Mouse (Mus musculus): ENCODE measurements around the gene Palm2. TPM values are rescaled to one million over a fixed set of nuclear protein-coding genes. Genes with fewer than 3 reads are reported as not detected.

The Palm2 gene
- polyA plus RNA-seq, 1 experiment from 2014 or later: 5.8 TPM

- ATAC-seq (replicated peaks): no peak
- 79% methylated on average over 11 of the region's 11 CpGs for WGBS
Observed at GRCm38 (mm10) chr4:57730801-57731598, 297.0 kb downstream of the Palm2 start.

GRCm38 (mm10) chr4:57732351-57732750 is 298.3 kb downstream of the Palm2 start:
- H3K4me3 ChIP-seq: no peak overlapping the region
- ATAC-seq (replicated peaks): no peak
- WGBS: 85% methylated on average over 5 of the region's 5 CpGs
- H3K4me2 ChIP-seq (replicated peaks): no peak overlapping the region
- no peaks in the 10 kb centered on the region for H3K36me3 ChIP-seq
- H3K9ac ChIP-seq (replicated peaks): no peak overlapping the region
- no peak overlapping the region for H3K27ac ChIP-seq (replicated peaks)
- no peaks in the 10 kb centered on the region for H3K27me3 ChIP-seq
- no peaks in the 10 kb centered on the region for H3K9me3 ChIP-seq
- H3K4me1 ChIP-seq: no peaks in the 10 kb centered on the region

More at GRCm38 (mm10) chr4:57730801-57731598, 297.0 kb downstream of the Palm2 start:
- Histone ChIP-seq H3K9me3 (no peaks in the 10 kb centered on the region), H3K36me3 (no peaks in the 10 kb centered on the region), H3K27ac (replicated peaks) (no peak overlapping the region), H3K9ac (replicated peaks) (no peak overlapping the region), H3K4me2 (replicated peaks) (no peak overlapping the region), H3K4me1 (no peaks in the 10 kb centered on the region), H3K4me3 (no peak overlapping the region), H3K27me3 (no peaks in the 10 kb centered on the region)

- no peak for ATAC-seq (replicated peaks)
- H3K9me3 ChIP-seq: no peaks in the 10 kb centered on the region
- H3K27me3 ChIP-seq: no peaks in the 10 kb centered on the region
- H3K9ac ChIP-seq (replicated peaks): no peak overlapping the region
- H3K27ac ChIP-seq (replicated peaks): no peak overlapping the region
- WGBS: 70% methylated on average over 3 of the region's 3 CpGs
- no peak overlapping the region for H3K4me2 ChIP-seq (replicated peaks)
- H3K36me3 ChIP-seq: no peaks in the 10 kb centered on the region
- H3K4me1 ChIP-seq: 0 out of 2 replicates have a peak, but pooled peaks cover under 1% of the 10 kb centered on the region
- H3K4me3 ChIP-seq: no peak overlapping the region
Observed at GRCm38 (mm10) chr4:57733445-57733844, 299.4 kb downstream of the Palm2 start.

GRCm38 (mm10) chr4:57735426-57735825 is 301.4 kb downstream of the Palm2 start:
- H3K4me3 ChIP-seq: no peak overlapping the region
- H3K27ac ChIP-seq (replicated peaks): no peak overlapping the region
- no peak overlapping the region for H3K9ac ChIP-seq (replicated peaks)
- no peaks in the 10 kb centered on the region for H3K9me3 ChIP-seq
- peaks cover 9% of the 10 kb centered on the region for H3K4me1 ChIP-seq
- 93% methylated on average over 5 of the region's 5 CpGs for WGBS
- H3K36me3 ChIP-seq: no peaks in the 10 kb centered on the region
- no peak overlapping the region for H3K4me2 ChIP-seq (replicated peaks)
- no peaks in the 10 kb centered on the region for H3K27me3 ChIP-seq
- ATAC-seq (replicated peaks): no peak

- Histone ChIP-seq H3K27ac (replicated peaks) (no peak overlapping the region), H3K9me3 (no peaks in the 10 kb centered on the region), H3K27me3 (no peaks in the 10 kb centered on the region), H3K4me3 (no peak overlapping the region), H3K9ac (replicated peaks) (no peak overlapping the region), H3K36me3 (no peaks in the 10 kb centered on the region), H3K4me2 (replicated peaks) (no peak overlapping the region), H3K4me1 (peaks cover 9% of the 10 kb centered on the region)
- 7% methylated on average over 8 of the region's 8 CpGs for WGBS
- ATAC-seq (replicated peaks): no peak
Observed at GRCm38 (mm10) chr4:57738856-57739552, 305.0 kb downstream of the Palm2 start.

GRCm38 (mm10) chr4:57743325-57743929 is 309.4 kb downstream of the Palm2 start:
- H3K9me3 ChIP-seq: no peaks in the 10 kb centered on the region
- no peaks in the 10 kb centered on the region for H3K36me3 ChIP-seq
- no peak overlapping the region for H3K9ac ChIP-seq (replicated peaks)
- H3K4me1 ChIP-seq: peaks cover 9% of the 10 kb centered on the region
- no peak overlapping the region for H3K4me2 ChIP-seq (replicated peaks)
- no peaks in the 10 kb centered on the region for H3K27me3 ChIP-seq
- no peak for ATAC-seq (replicated peaks)
- WGBS: 82% methylated on average over 11 of the region's 11 CpGs
- no peak overlapping the region for H3K4me3 ChIP-seq
- H3K27ac ChIP-seq (replicated peaks): no peak overlapping the region

GRCm38 (mm10) chr4:57750651-57751050 is 316.6 kb downstream of the Palm2 start:
- no peaks in the 10 kb centered on the region for H3K36me3 ChIP-seq
- H3K4me1 ChIP-seq: no peaks in the 10 kb centered on the region
- ATAC-seq (replicated peaks): no peak
- H3K4me2 ChIP-seq (replicated peaks): no peak overlapping the region
- 86% methylated on average over 4 of the region's 4 CpGs for WGBS
- H3K27ac ChIP-seq (replicated peaks): no peak overlapping the region
- H3K4me3 ChIP-seq: no peak overlapping the region
- no peaks in the 10 kb centered on the region for H3K27me3 ChIP-seq
- H3K9me3 ChIP-seq: no peaks in the 10 kb centered on the region
- no peak overlapping the region for H3K9ac ChIP-seq (replicated peaks)

- Histone ChIP-seq H3K27me3 (no peaks in the 10 kb centered on the region), H3K4me3 (no peak overlapping the region), H3K4me2 (replicated peaks) (no peak overlapping the region), H3K9ac (replicated peaks) (no peak overlapping the region), H3K36me3 (no peaks in the 10 kb centered on the region), H3K27ac (replicated peaks) (no peak overlapping the region), H3K9me3 (no peaks in the 10 kb centered on the region), H3K4me1 (no peaks in the 10 kb centered on the region)
- 60% methylated on average over 4 of the region's 4 CpGs for WGBS
- no peak for ATAC-seq (replicated peaks)
Observed at GRCm38 (mm10) chr4:57751054-57751453, 317.0 kb downstream of the Palm2 start.

- Histone ChIP-seq H3K4me3 (no peak overlapping the region), H3K36me3 (no peaks in the 10 kb centered on the region), H3K27me3 (no peaks in the 10 kb centered on the region), H3K9me3 (no peaks in the 10 kb centered on the region), H3K9ac (replicated peaks) (no peak overlapping the region), H3K4me1 (no peaks in the 10 kb centered on the region), H3K4me2 (replicated peaks) (no peak overlapping the region), H3K27ac (replicated peaks) (no peak overlapping the region)
- ATAC-seq (replicated peaks): no peak
- 90% methylated on average over 11 of the region's 11 CpGs for WGBS
Observed at GRCm38 (mm10) chr4:57751566-57751965, 317.5 kb downstream of the Palm2 start.

- Histone ChIP-seq H3K4me2 (replicated peaks) (no peak overlapping the region), H3K9me3 (no peaks in the 10 kb centered on the region), H3K36me3 (no peaks in the 10 kb centered on the region), H3K4me1 (no peaks in the 10 kb centered on the region), H3K4me3 (no peak overlapping the region), H3K27me3 (no peaks in the 10 kb centered on the region), H3K27ac (replicated peaks) (no peak overlapping the region), H3K9ac (replicated peaks) (no peak overlapping the region)
- WGBS: 93% methylated on average over 11 of the region's 11 CpGs
- ATAC-seq (replicated peaks): no peak
Observed at GRCm38 (mm10) chr4:57755085-57755484, 321.0 kb downstream of the Palm2 start.

GRCm38 (mm10) chr4:57757997-57758396 is 323.9 kb downstream of the Palm2 start:
- Histone ChIP-seq H3K27me3 (no peaks in the 10 kb centered on the region), H3K9ac (replicated peaks) (no peak overlapping the region), H3K9me3 (no peaks in the 10 kb centered on the region), H3K4me2 (replicated peaks) (no peak overlapping the region), H3K4me3 (no peak overlapping the region), H3K4me1 (no peaks in the 10 kb centered on the region), H3K36me3 (no peaks in the 10 kb centered on the region), H3K27ac (replicated peaks) (no peak overlapping the region)
- 72% methylated on average over 11 of the region's 11 CpGs for WGBS
- no peak for ATAC-seq (replicated peaks)
